Mouse (Mus musculus): ENCODE results near the gene Cd151. TPM values are rescaled to one million over a fixed set of nuclear protein-coding genes. Genes with fewer than 3 reads are reported as not detected.

Cd151 gene
- polyA plus RNA-seq (2015; fragmentation: Nextera tagmentation; extraction: Ambion mirVana), result 45.1 and 49.6 TPM in 2 replicates

DNA sequence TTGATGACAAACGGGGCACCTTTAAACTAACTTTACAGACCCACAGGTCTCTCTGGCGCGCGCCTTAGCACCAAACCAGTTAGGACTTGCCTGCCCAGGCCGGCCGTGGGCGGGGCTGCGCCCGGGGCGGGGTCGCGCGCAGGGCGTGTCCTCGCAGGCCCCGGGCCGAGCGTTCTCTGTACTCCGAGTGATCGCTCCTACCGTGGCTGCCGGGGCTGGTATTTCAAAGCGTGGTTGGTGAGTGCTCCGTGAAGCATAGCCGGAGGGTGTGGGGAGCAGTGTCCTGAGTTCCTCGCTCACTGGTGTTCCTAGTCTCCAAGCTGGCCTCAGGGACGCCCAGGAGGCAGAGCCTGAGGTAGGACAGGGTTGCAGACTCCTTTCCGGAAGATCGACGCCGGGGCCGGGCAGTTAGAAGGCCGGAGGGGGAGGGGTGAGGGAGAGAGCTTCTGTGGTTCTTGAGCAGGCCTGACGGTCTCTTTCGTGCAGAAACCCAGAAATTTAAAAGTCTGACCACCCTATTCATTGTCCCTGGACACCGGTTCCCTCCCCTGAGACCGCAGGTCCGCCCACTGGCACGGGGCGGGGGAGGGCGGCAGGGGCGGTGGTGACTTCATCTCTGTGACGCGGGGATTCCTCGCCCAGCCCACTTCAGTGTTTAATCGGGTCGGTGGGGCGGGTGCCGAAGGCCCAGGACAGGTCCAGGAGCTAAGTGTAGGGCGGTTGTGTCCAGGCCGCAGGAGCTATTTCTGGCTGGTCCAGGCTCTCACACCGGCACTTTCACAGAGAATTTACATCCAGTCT lies at the start of gene Cd151:
Gene Cd151 (plus strand): TSS at position 163 of the 801 bp plus-strand sequence.
- TF ChIP-seq CTCF (IDR thresholded peaks at IDR 0.05) (no peak), EP300 (IDR thresholded peaks at IDR 0.05) (no peak)
- ATAC-seq, result peak; percentile 82
- no peaks in the 10 kb centered on the region for H3K9me3 ChIP-seq (ENCODE audit: low read length)
- DNase-seq (ENCODE audit: low spot score), result peak; percentile 95
- H3K36me3 ChIP-seq (ENCODE audit: insufficient read depth, low read length), result peaks cover 15% of the 10 kb centered on the region
- WGBS, result 2% methylated on average over 50 of the region's 52 CpGs
- peaks cover 43% of the 10 kb centered on the region; the same call in 1 of the 2 replicates for H3K4me1 ChIP-seq (ENCODE audit: insufficient read depth, low read depth, low read length)
- H3K9ac ChIP-seq (replicated peaks; ENCODE audit: low read depth), result peak within 1 kb of the TSS; percentile 83
- peak within 1 kb of the TSS; percentile 65 for H3K4me2 ChIP-seq (replicated peaks; ENCODE audit: low read depth, low read length)
- H3K4me3 ChIP-seq (ENCODE audit: low read depth, low read length), result peak within 1 kb of the TSS; percentile 74
- no peaks in the 10 kb centered on the region; the same call in 1 of the 2 replicates for H3K27me3 ChIP-seq (replicated peaks; ENCODE audit: insufficient read depth, low read length)
- peak within 1 kb of the TSS; percentile 95 for H3K27ac ChIP-seq (ENCODE audit: low read length)

DNA sequence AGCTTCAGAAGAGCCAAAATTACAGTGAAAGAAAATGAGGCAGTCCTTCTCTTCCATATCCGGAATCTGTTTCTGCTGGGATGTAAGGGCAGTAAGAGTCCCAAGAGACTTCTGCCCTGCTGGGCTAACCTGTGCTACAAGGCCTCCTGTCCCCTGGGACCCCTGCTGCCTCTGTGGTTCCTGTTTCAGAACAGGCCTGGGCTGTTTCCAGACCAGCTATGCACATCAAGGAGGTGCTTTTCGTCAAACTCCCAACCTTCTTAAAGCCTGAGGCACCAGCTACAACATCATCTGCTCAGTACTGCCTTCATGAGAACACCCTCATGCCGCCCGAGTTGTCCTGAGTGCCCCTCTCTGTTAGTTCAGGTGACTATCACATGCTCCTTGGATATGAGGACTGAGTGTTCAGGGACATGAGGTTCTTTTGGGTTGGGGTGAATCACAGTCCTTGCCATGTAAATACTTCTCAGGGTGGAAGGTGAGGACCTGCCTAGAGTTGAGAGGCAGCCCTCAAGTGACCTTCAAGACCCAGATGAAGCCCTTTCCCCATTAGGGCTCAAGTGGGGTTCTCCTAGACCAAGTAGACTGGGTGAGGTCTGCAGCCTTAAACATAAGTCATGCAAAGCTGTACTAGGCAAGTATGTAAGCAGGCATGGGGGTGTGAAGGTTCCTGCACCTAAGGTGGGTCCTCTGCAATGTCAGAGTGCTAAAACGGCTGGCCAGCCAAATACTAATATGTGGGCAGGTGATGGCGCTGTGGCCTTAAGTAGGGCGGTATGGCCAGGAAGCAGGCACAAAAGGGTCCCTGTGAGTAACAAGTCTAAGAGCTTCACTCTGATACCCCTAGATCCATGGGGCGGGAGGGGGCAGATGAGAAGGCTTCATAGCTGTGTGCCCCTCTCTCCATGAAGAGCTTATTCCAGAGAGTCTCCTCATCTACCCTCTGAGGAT lies 49.2 kb upstream of the Cd151 start:
- H3K4me1 ChIP-seq (ENCODE audit: insufficient read depth, low read depth, low read length), result no peaks in the 10 kb centered on the region; the same call in 1 of the 2 replicates
- no peak overlapping the region for H3K4me2 ChIP-seq (replicated peaks; ENCODE audit: low read depth, low read length)
- peak; percentile 86 for TF ChIP-seq EP300 (IDR thresholded peaks at IDR 0.05)
- peak; percentile 30 for TF ChIP-seq CTCF (IDR thresholded peaks at IDR 0.05)
- no peak for DNase-seq (ENCODE audit: low spot score)
- WGBS, result 70% methylated on average over 8 of the region's 8 CpGs
- H3K27ac ChIP-seq (ENCODE audit: low read length), result no peak overlapping the region
- no peaks in the 10 kb centered on the region for H3K27me3 ChIP-seq (replicated peaks; ENCODE audit: insufficient read depth, low read length)
- no peak overlapping the region for H3K4me3 ChIP-seq (ENCODE audit: low read depth, low read length)
- H3K36me3 ChIP-seq (ENCODE audit: insufficient read depth, low read length), result no peaks in the 10 kb centered on the region
- ATAC-seq, result no peak
- no peaks in the 10 kb centered on the region for H3K9me3 ChIP-seq (ENCODE audit: low read length)
- H3K9ac ChIP-seq (replicated peaks; ENCODE audit: low read depth), result no peak overlapping the region

DNA sequence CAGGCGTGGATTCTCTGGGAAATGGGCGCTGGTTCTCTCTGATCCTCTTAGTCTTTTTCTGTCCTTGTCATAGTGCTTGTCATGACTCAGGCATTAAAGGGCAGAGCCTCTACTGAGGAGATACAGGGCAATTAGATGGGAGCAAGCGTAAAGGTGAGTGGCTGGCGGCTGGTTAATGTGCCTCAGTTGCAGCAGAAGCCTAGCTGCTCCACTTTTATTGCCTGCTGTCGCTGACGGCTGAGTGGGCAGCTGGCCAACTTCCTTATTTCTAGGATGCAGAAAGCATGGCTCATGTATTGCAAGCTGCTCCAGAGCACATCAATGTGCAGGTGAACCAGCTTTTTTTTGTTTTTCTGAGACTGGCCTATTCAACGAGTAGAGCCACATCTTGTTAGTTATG lies 48.2 kb upstream of the Cd151 start:
- no peaks in the 10 kb centered on the region; the same call in 1 of the 2 replicates for H3K4me1 ChIP-seq (ENCODE audit: insufficient read depth, low read depth, low read length)
- DNase-seq (ENCODE audit: low spot score) (no peak), ATAC-seq (no peak)
- TF ChIP-seq EP300 (IDR thresholded peaks at IDR 0.05), result no peak
- TF ChIP-seq CTCF (IDR thresholded peaks at IDR 0.05), result no peak
- WGBS, result 54% methylated on average over 7 of the region's 7 CpGs
- H3K9ac ChIP-seq (replicated peaks; ENCODE audit: low read depth), result no peak overlapping the region
- no peak overlapping the region for H3K4me3 ChIP-seq (ENCODE audit: low read depth, low read length)
- H3K27ac ChIP-seq (ENCODE audit: low read length), result no peak overlapping the region
- no peaks in the 10 kb centered on the region for H3K27me3 ChIP-seq (replicated peaks; ENCODE audit: insufficient read depth, low read length)
- H3K36me3 ChIP-seq (ENCODE audit: insufficient read depth, low read length), result no peaks in the 10 kb centered on the region
- H3K4me2 ChIP-seq (replicated peaks; ENCODE audit: low read depth, low read length), result no peak overlapping the region
- no peaks in the 10 kb centered on the region for H3K9me3 ChIP-seq (ENCODE audit: low read length)

GRCm38 (mm10) chr7:141420030-141420702 lies 47.0 kb upstream of the Cd151 start:
- DNase-seq (ENCODE audit: low spot score) (no peak), ATAC-seq (no peak)
- no peak overlapping the region for H3K27ac ChIP-seq (ENCODE audit: low read length)
- WGBS, result 71% methylated on average over 9 of the region's 9 CpGs
- H3K9ac ChIP-seq (replicated peaks; ENCODE audit: low read depth), result no peak overlapping the region
- H3K4me3 ChIP-seq (ENCODE audit: low read depth, low read length), result no peak overlapping the region
- H3K9me3 ChIP-seq (ENCODE audit: low read length), result no peaks in the 10 kb centered on the region
- no peaks in the 10 kb centered on the region for H3K36me3 ChIP-seq (ENCODE audit: insufficient read depth, low read length)
- H3K4me2 ChIP-seq (replicated peaks; ENCODE audit: low read depth, low read length), result no peak overlapping the region
- no peaks in the 10 kb centered on the region for H3K4me1 ChIP-seq (ENCODE audit: insufficient read depth, low read depth, low read length)
- H3K27me3 ChIP-seq (replicated peaks; ENCODE audit: insufficient read depth, low read length), result no peaks in the 10 kb centered on the region
- no peak for TF ChIP-seq EP300 (IDR thresholded peaks at IDR 0.05)
- TF ChIP-seq CTCF (IDR thresholded peaks at IDR 0.05), result no peak

DNA sequence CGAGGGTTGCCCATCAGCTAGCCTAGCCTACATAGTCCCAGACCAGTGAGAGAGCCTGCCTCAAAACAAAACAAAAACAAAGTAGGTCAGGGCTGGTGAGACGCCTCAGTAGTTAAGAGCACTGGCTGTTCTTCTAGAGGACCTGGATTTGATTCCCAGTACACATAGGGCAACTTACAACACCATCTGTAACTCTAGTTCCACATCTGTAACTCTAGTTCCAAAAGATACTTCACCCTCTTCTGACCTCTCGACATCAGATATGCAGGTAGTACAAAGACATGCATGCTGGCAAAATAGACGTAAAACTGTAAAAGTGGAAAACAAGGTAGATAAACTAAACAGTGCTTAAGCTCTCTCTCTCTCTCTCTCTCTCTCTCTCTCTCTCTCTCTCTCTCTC lies 43.4 kb upstream of the Cd151 start:
- 67% methylated on average over 4 of the region's 4 CpGs for WGBS
- Histone ChIP-seq H3K9me3 (ENCODE audit: low read length) (no peaks in the 10 kb centered on the region), H3K4me2 (replicated peaks; ENCODE audit: low read depth, low read length) (no peak overlapping the region), H3K4me3 (ENCODE audit: low read depth, low read length) (no peak overlapping the region), H3K4me1 (ENCODE audit: insufficient read depth, low read depth, low read length) (no peaks in the 10 kb centered on the region), H3K27ac (ENCODE audit: low read length) (no peak overlapping the region), H3K36me3 (ENCODE audit: insufficient read depth, low read length) (no peaks in the 10 kb centered on the region), H3K9ac (replicated peaks; ENCODE audit: low read depth) (no peak overlapping the region), H3K27me3 (replicated peaks; ENCODE audit: insufficient read depth, low read length) (no peaks in the 10 kb centered on the region)
- DNase-seq (ENCODE audit: low spot score) (no peak), ATAC-seq (no peak)
- TF ChIP-seq EP300 (IDR thresholded peaks at IDR 0.05), result no peak
- TF ChIP-seq CTCF (IDR thresholded peaks at IDR 0.05), result no peak

Measured in lung, postnatal 0 days (tissue).